Mouse (Mus musculus) gastrocnemius, adult 2 months (tissue): Measurements from ENCODE around the gene Usp20. TPM values are rescaled to one million over a fixed set of nuclear protein-coding genes. Genes with fewer than 3 reads are reported as not detected.
"Not testable (repeated sequence)": the region's sequence is repeated elsewhere in the genome, so short reads cannot be mapped to it uniquely, and the experiment has no call there.

Experiments used
- DNase-seq: peaks from one replicate; pipeline ENCODE4 v3.0.0; 2022
- H3K27ac ChIP-seq: fragments of 200-600 bp; 2 replicates; pipeline ENCODE4 v1.8.1; 2022; ENCODE audit warnings: mild to moderate bottlenecking
- H3K4me3 ChIP-seq: fragments of 200-600 bp; 2 replicates; pipeline ENCODE4 v1.8.1; 2022; ENCODE audit warnings: mild to moderate bottlenecking, moderate library complexity
- CTCF ChIP-seq: fragments of 200-600 bp; IDR thresholded peaks from 2 replicates; pipeline ENCODE4 v1.8.1; 2022; ENCODE audit warnings: antibody characterized with exemption, mild to moderate bottlenecking, moderate library complexity
- intact Hi-C: fragments of 180-260 bp; cut with DNase I; formaldehyde crosslinking; loops from one replicate; pipeline ENCODE4 v1.15.1; 2025
- long read RNA-seq, 2 experiments: library from polyadenylated mRNA; stranded (forward); transcript quantifications; one replicate each; pipeline ENCODE4 v2.0.0; 2021
- total RNA-seq, 2 experiments: library from RNA; stranded (reverse); gene quantifications; 2 replicates each; pipeline ENCODE4 v1.2.3; 2021

The Usp20 gene
- 10 to 100 TPM in 1 of 2 experiments, 1 to 10 TPM in 1; 8.7 to 10.6 TPM for total RNA-seq
- long read RNA-seq, experiment 1, full-length matches to known transcripts: 13 of 19 reads
- long read RNA-seq, experiment 1, partial matches to known transcripts: 3 of 19 reads
- long read RNA-seq, experiment 1, other reads (novel, unspliced or antisense): 3 of 19 reads
- long read RNA-seq, experiment 2, full-length matches to known transcripts: 11 of 23 reads
- long read RNA-seq, experiment 2, partial matches to known transcripts: 3 of 23 reads
- long read RNA-seq, experiment 2, other reads (novel, unspliced or antisense): 9 of 23 reads

DNA sequence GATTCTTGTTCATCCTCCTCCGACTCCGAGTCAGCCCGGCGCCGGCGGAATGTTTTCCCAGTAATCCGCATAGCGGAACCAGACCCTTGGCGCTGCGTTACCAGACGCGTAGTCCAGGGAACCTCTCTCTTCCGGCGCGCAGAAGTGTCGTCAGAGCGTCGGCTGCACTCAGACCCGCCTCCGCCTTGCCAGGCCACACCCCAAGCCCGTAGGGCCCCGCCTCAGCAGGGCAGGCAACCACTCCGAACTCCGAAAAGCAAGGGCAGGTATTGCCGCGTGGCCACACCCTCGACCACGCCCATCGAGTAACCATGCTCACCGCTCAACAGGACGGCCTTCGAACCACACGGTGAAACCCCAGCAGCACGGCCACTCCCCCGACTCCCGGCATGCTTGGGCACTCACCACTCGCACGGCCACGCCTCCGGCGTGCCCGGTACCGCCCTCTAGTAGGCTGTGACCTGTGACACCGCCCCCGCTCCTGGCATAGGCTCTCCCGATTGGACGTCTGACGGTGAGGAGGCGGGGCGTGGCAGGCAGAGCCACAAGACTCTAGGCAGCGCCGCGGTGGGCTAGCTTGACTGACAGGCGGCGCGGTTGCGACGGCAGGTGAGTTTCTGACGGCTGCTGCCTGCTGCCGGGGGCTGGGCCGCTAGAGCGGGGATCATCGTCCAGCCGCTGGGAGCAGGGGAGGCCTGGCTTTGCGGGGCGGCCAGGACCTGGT is at the start of gene Usp20, which contains the start of gene BC005624:
Gene Usp20 (plus strand): TSS at position 490 of the 724 bp plus-strand sequence.
Gene BC005624 (minus strand): TSS at position 412 of the 724 bp plus-strand sequence.
- H3K4me3 ChIP-seq: peak within 1 kb of the TSS; percentile 89
- TF ChIP-seq CTCF: no peak; the same call in 1 of the 2 replicates
- DNase-seq: peak; percentile 100
- peak within 1 kb of the TSS; percentile 92 for H3K27ac ChIP-seq
- intact Hi-C loops: no loop called here

DNA sequence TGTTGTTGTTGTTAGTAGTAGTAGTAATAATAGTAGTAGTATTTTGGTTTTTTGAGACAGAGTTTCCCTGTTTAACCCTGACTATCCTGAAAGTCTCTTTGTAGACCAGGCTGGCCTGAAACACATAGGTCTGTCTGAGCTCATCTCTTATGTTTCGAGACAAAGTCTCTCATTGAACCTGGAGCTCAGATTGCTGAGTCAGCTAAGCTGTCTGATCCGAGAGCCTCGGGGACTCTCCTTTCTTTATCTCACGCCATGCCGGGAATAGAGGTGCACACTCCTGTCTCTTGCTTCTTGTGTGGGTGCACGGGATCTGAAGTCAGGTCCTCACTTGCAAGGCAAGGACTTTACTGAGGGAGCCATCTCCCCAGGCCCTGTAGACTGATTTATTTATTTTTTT is 49.0 kb upstream of the Usp20 start:
- intact Hi-C loops: loop anchor here (5.0 kb wide), 2 partner anchors 101 to 496 kb away; partner anchors contain the start of genes Asb6 and Prrx2
- no peak overlapping the region for H3K4me3 ChIP-seq
- no peak for TF ChIP-seq CTCF

DNA sequence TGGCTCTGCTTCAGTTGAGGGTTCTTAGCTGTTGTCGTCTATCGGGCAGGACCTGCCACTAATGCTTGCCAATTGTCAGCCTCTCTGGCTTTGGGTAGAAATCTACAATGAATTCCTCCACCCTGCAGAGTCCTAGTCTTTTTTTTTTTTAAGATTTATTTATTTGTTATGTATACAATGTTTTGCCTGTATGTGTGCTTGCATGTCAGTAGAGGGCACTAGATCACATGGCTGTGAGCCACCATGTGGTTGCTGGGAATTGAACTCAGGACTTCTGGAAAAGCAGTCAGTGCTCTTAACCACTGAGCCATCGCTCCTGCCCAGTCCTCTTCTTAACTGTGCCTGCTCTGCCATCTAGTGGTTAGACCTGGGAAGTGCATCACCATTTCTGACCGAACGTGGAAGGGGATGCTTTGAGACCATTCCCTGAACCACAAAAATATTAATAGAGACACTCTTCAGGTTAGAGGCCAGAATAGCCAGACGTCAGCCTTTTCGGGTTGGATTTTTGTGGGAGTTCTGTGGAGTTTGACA is 48.1 kb upstream of the Usp20 start:
- peak; percentile 92 for TF ChIP-seq CTCF
- peak; percentile 79 for DNase-seq
- no peak overlapping the region for H3K27ac ChIP-seq
- no peak overlapping the region for H3K4me3 ChIP-seq
- intact Hi-C loops: loop anchor here (1.0 to 5.0 kb wide), 4 partner anchors 44 to 497 kb away; partner anchors contain the start of genes Asb6 and Prrx2

More for the DNA sequence above, 49.0 kb upstream of the Usp20 start:
- no peak overlapping the region for H3K27ac ChIP-seq
- DNase-seq: no peak

DNA sequence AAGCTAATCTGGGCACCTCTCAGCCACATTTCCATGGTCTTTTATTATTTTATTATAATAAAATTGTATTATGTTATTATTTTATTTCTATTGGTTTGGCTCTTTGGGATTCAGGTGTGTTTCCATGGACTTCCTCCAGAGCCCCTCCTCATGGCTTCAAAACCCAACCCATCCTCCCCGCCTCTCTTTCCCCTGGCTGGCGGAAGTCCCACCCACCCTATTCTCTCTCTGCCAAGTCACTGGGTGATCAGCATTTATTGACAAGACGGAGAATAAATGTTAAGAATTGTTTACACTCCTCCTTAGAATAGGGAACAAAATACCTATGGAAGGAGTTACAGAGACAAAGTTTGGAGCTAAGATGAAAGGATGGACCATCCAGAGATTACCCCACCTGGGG is 45.3 kb upstream of the Usp20 start:
- intact Hi-C loops: no loop called here
- no peak overlapping the region for H3K27ac ChIP-seq
- DNase-seq: no peak
- no peak for TF ChIP-seq CTCF
- no peak overlapping the region for H3K4me3 ChIP-seq

DNA sequence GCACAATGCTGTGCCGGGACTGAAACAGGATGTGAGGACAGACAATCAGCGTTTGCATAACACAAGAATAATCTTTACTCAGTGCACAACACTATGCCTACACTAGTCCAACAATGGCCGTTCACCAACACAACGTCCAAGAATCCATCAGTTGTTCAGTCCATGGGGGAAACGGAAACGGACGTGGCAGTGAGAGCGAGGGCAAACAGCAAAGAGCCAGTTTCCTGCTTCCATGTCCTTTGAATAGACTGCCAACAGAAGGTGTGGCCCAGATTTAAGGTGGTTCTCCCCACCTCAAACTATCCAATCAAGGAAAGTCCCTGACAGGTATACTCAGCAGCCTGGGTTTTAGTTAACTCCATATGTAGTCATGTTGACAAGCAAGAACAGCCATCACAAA is 44.3 kb upstream of the Usp20 start:
- Histone ChIP-seq H3K27ac (no peak overlapping the region), H3K4me3 (no peak overlapping the region)
- TF ChIP-seq CTCF: no peak
- intact Hi-C loops: no loop called here
- DNase-seq: no peak

DNA sequence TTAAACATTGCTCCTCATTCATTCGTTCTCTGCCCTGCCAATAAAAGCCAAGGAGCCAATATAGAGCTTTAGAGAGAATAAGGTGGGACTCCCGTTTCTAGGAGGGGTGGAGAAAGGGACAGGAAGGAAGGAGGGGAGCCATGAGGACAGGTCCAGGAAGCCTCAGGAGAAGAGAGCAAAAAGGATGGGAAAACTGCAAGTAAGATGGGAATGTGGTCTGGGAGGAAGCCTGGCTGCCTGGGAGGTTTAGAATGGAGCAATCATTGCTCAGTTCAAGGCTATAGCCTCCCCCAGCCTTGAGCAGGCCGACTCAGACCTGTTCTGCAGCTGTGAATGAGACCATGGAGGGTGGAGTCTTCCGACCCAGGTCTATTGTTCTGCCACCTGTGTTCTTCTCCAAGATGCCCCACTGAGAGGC is 43.5 kb upstream of the Usp20 start:
- H3K27ac ChIP-seq: no peak overlapping the region
- no peak for DNase-seq
- H3K4me3 ChIP-seq: no peak overlapping the region
- TF ChIP-seq CTCF: no peak
- intact Hi-C loops: no loop called here

DNA sequence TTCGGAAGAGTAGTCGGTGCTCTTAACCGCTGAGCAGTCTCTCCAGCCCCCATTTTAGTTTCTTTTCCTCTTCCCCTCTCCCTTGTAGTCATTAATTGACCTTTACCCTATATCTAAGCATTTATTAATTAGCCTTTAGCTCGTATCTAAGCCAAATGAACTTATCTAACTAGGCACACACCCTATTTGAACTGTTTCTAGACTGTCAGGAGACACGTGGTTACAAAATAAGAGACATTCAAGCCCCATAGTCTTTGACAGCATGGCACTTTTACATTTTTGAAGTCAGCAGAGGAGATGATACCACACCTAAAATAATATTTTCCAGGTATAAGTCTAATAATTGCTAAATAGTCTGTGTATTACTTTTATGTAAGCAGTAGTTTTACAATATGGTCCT is 40.5 kb upstream of the Usp20 start:
- no peak for DNase-seq
- TF ChIP-seq CTCF: no peak
- H3K27ac ChIP-seq: no peak overlapping the region
- no peak overlapping the region for H3K4me3 ChIP-seq
- intact Hi-C loops: no loop called here

DNA sequence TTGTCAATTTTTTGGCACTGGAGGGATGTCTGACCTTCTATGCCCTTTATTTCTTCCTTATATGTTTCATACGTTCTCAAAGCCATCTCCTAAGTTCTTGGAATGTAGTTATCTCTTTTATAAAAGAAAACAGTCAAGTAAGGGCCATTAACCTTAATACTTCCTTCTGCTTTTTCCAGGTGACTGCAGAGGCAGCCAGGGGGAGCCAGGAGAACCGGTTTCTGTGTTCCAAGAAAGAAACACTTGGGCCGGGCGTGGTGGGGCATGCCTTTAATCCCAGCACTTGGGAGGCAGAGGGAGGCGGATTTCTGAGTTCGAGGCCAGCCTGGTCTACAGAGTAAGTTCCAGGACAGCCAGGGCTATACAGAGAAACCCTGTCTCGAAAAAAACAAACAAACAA is 40.0 kb upstream of the Usp20 start:
- DNase-seq, intact Hi-C loops, H3K27ac ChIP-seq: not testable (repeated sequence)
- peak; percentile 27; the same call in 1 of the 2 replicates for TF ChIP-seq CTCF
- H3K4me3 ChIP-seq: peak overlapping the region; percentile 77

DNA sequence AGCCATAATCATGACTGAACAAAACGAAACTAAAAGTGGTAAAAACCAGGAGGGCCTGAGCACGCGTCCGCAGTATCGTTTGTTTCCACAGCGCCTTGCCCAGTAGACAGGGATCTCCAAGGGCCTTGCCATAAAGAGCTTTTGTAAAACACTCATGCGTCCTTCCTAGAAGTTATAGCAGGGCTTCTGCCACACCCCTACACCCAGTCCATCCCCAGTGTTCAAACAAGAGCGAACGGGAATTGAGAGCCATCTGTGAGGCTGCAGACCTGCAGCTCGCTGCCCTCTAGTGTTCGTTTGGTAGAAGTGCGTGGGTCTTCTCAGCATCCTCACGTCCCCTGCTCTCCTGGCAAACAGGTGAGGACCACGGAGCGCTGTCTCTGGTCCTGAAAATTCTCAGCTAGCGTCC is 39.5 kb upstream of the Usp20 start:
- Histone ChIP-seq H3K27ac (peak overlapping the region; percentile 66), H3K4me3 (peak overlapping the region; percentile 77)
- intact Hi-C loops: no loop called here
- peak; percentile 90 for TF ChIP-seq CTCF
- DNase-seq: peak; percentile 62

DNA sequence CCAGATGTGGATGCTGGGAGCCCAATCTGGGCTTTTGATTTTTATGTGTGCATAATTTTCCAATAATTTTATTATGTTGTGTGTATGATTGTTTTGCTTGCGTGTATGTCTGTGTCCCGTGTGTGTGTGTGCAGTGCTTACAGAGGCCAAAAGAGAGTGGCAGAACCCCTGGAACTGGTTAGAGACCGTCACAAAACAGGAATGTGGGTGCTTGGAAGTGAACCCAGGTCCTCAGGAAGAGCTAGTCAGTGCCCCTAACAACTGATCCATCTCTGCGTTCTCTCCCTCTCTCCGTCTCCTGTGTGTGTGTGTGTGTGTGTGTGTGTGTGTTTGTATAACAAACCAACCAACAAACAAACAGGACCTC is 29.6 kb upstream of the Usp20 start:
- Histone ChIP-seq H3K4me3 (peak overlapping the region; percentile 72), H3K27ac (peak overlapping the region; percentile 97)
- TF ChIP-seq CTCF: no peak
- DNase-seq: no peak
- intact Hi-C loops: no loop called here

DNA sequence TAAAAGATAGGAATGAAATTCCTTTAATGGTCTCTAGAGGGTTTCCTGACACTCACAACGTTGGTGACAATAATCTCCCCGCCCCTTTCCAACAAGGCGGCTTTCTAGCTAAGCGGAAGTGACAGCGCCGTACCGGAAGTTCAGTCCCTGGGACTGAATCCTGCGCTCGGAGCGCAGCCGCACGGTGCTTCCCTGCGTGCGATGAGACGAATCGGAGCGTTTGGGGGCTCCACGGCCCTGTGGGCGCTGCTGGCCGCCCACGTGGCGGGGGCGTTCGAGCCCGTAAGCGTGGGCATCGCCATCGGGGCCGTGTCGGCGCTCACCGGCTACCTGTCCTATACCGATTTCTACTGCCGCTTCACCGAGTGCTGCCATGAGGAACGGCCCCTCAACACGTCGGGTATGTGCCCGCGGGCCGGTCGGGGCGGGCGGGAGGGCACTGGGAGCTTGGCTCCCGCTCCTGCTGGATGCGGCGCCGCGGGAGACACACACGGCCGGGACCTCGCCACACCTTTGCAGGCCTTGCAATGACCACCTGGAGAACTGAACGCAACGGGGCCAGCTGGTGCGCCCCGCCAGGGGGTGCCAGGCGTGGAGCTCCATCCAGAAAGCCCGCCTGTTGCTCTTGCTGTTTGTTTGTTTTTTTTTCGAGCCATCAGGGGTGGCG is 29.1 kb upstream of the Usp20 start, which contains the start of gene Tor1b:
Gene Tor1b (plus strand): TSS at position 136 of the 667 bp plus-strand sequence.
- peak; percentile 38 for TF ChIP-seq CTCF
- peak; percentile 89 for DNase-seq
- intact Hi-C loops: no loop called here
- Histone ChIP-seq H3K27ac (peak within 1 kb of the TSS; percentile 97), H3K4me3 (peak within 1 kb of the TSS; percentile 72)

DNA sequence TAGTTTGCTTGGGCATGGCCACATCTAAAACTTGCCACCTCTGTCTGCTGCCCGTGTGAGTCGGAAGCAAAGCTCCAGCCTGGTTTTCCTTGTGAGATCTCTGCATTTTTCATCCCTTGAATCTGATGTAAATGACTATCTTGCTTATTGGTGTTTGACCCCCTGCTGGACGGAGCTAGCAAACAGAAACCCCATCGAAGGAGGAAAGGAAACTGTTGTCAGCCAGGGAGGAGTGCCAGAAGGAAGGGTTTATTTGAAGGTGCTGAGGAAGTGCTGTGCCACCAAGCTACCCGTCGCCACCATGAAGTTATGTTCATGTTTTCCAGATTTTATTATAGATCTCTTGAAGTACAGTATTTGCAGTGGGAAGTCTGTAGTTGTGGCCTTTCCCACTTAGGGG is 27.3 kb upstream of the Usp20 start:
- no peak overlapping the region for H3K27ac ChIP-seq
- DNase-seq: no peak
- peak overlapping the region; percentile 28 for H3K4me3 ChIP-seq
- intact Hi-C loops: no loop called here
- TF ChIP-seq CTCF: no peak
